Mouse (Mus musculus): ENCODE results near the gene 1700010I14Rik.

Gene 1700010I14Rik

GRCm38 (mm10) chr17:9030181-9030580 is 42.0 kb downstream of the 1700010I14Rik start:
- DNase-seq (ENCODE audit: low spot score) = peak; percentile 35

GRCm38 (mm10) chr17:9031241-9032141 is 43.4 kb downstream of the 1700010I14Rik start:
- peak; percentile 90 for DNase-seq (ENCODE audit: low spot score)

- DNase-seq (ENCODE audit: low spot score) = no peak
Observed at GRCm38 (mm10) chr17:9032362-9033044, 44.4 kb downstream of the 1700010I14Rik start.

GRCm38 (mm10) chr17:9033511-9033910 is 45.4 kb downstream of the 1700010I14Rik start:
- no peak for DNase-seq (ENCODE audit: low spot score)

GRCm38 (mm10) chr17:9035561-9036348 is 47.6 kb downstream of the 1700010I14Rik start:
- DNase-seq (ENCODE audit: low spot score) = no peak

- DNase-seq (ENCODE audit: low spot score) = peak; percentile 64
Observed at GRCm38 (mm10) chr17:9042723-9043122, 54.6 kb downstream of the 1700010I14Rik start.

GRCm38 (mm10) chr17:9052441-9052980 is 64.4 kb downstream of the 1700010I14Rik start:
- peak; percentile 41 for DNase-seq (ENCODE audit: low spot score)

- no peak for DNase-seq (ENCODE audit: low spot score)
Observed at GRCm38 (mm10) chr17:9059360-9059932, 71.3 kb downstream of the 1700010I14Rik start.

Measured in retina, embryonic 14.5 days (tissue).